Mouse (Mus musculus) MEL (cell line): Measurements from ENCODE around the gene Npr1.

Source experiments
- CHD1 ChIP-seq: IDR thresholded peaks from 2 replicates; pipeline ENCODE4 v1.6.1; 2012; ENCODE audit warnings: low read depth, mild to moderate bottlenecking, inconsistent platforms, low read length, improper control_type of control experiment
- CTCF ChIP-seq, 3 experiments: IDR thresholded peaks in 2 of 3; conservative IDR thresholded peaks in 1 of 3; 2 replicates each; pipeline ENCODE4 v1.5.1; 2011 to 2012; ENCODE audit warnings: low read length in 3 of 3, low read depth in 2 of 3, mild to moderate bottlenecking in 2 of 3, improper control_type of control experiment in 1 of 3, inconsistent platforms in 1 of 3, mixed read lengths in 1 of 3, moderate library complexity in 1 of 3; ENCODE audit not compliant: control insufficient read depth in 1 of 3, insufficient read depth in 1 of 3, poor library complexity in 1 of 3, severe bottlenecking in 1 of 3
- GABPA ChIP-seq: IDR thresholded peaks from 2 replicates; pipeline ENCODE4 v1.6.1; 2012; ENCODE audit warnings: low read depth, mild to moderate bottlenecking, inconsistent platforms, low read length, improper control_type of control experiment, moderate library complexity
- MAX ChIP-seq: IDR thresholded peaks from 2 replicates; pipeline ENCODE4 v1.6.1; 2011; ENCODE audit warnings: low read length, improper control_type of control experiment
- POLR2A ChIP-seq, 2 experiments: IDR thresholded peaks; 2 replicates each; pipeline ENCODE4 v1.6.1; 2011 to 2012; ENCODE audit warnings: low read length in 2 of 2, mild to moderate bottlenecking in 2 of 2, control low read depth in 1 of 2, improper control_type of control experiment in 1 of 2, low read depth in 1 of 2, moderate library complexity in 1 of 2; ENCODE audit not compliant: control insufficient read depth in 1 of 2, insufficient read depth in 1 of 2, poor library complexity in 1 of 2
- POLR2AphosphoS5 ChIP-seq: IDR thresholded peaks from 2 replicates; pipeline ENCODE4 v1.6.1; 2012; ENCODE audit warnings: low read depth, borderline replicate concordance, mild to moderate bottlenecking, inconsistent platforms, low read length, moderate library complexity, mixed read lengths
- SMC3 ChIP-seq: IDR thresholded peaks from 2 replicates; pipeline ENCODE4 v1.6.1; 2011; ENCODE audit warnings: low read depth, low read length, improper control_type of control experiment
- UBTF ChIP-seq: IDR thresholded peaks from 2 replicates; pipeline ENCODE4 v1.6.1; 2012; ENCODE audit warnings: low read depth, mild to moderate bottlenecking, inconsistent platforms, low read length, improper control_type of control experiment, moderate library complexity, borderline replicate concordance; ENCODE audit not compliant: insufficient read depth
- USF1 ChIP-seq: IDR thresholded peaks from 2 replicates; pipeline ENCODE4 v1.6.1; 2014; ENCODE audit warnings: low read depth, mild to moderate bottlenecking, inconsistent platforms, low read length, improper control_type of control experiment, moderate library complexity
- ZKSCAN1 ChIP-seq: IDR thresholded peaks from 2 replicates; pipeline ENCODE4 v1.6.1; 2012; ENCODE audit warnings: low read depth, mild to moderate bottlenecking, inconsistent platforms, low read length, improper control_type of control experiment, moderate library complexity
- ZNF384 ChIP-seq: IDR thresholded peaks from 2 replicates; pipeline ENCODE4 v1.6.1; 2012; ENCODE audit warnings: low read depth, mild to moderate bottlenecking, inconsistent platforms, low read length, improper control_type of control experiment

DNA sequence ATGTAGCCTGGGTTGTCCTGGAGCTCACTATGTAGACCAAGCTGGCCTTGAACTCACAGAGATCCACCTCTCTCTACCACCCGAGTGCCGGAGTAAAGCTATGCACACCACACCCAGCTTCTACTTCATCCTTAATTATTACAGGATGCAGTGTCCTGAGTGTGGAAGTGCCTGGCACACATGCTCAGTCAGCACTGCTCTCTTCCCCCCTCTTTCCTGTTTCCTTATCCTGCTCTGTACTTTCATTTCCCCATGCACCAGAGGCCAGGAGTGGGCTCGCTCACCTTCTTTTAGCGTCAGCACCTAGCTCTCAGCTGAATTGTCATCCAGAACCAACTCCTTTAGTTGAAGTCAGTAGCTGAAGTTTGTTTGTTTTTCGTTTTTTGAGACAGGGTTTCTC, 5.4 kb downstream of the Npr1 start:
- TF ChIP-seq POLR2AphosphoS5, result no peak
- TF ChIP-seq ZNF384, result no peak
- TF ChIP-seq POLR2A (IDR thresholded peaks at IDR 0.05; ENCODE audit: control insufficient read depth in 1 of 2, insufficient read depth in 1 of 2, low read depth in 1 of 2, low read length in 2 of 2, poor library complexity in 1 of 2), result no peak
- TF ChIP-seq ZKSCAN1, result no peak
- no peak for TF ChIP-seq SMC3
- TF ChIP-seq CTCF (IDR thresholded peaks at IDR 0.05 in 2 of 3, conservative IDR thresholded peaks at IDR 0.05 in 1 of 3; ENCODE audit: control insufficient read depth in 1 of 3, insufficient read depth in 1 of 3, low read depth in 2 of 3, low read length in 3 of 3, poor library complexity in 1 of 3, severe bottlenecking in 1 of 3), result no peak
- no peak for TF ChIP-seq GABPA
- no peak for TF ChIP-seq UBTF
- TF ChIP-seq CHD1, result no peak
- TF ChIP-seq MAX, result no peak
- no peak for TF ChIP-seq USF1
